Mouse (Mus musculus) heart, embryonic 15.5 days (tissue): ENCODE results near the gene Lamc2. TPM values are rescaled to one million over a fixed set of nuclear protein-coding genes. Genes with fewer than 3 reads are reported as not detected.

ENCODE experiments used
- ATAC-seq: fragments of 200-750 bp; cut with Nextera tagmentation; replicated peaks from 2 replicates; pipeline ENCODE4 v1.8.0; 2017; ENCODE audit warnings: low read depth, moderate TSS enrichment; ENCODE audit not compliant: insufficient number of reproducible peaks, insufficient read depth, low FRiP score
- H3K27ac ChIP-seq: fragments of 300-500 bp; sonication (generic); 2 replicates; pipeline ENCODE4 v1.5.1; 2015; ENCODE audit warnings: mild to moderate bottlenecking, inconsistent platforms
- H3K27me3 ChIP-seq: fragments of 300-500 bp; sonication (generic); 2 replicates; pipeline ENCODE4 v1.6.1; 2015; ENCODE audit warnings: inconsistent platforms
- H3K36me3 ChIP-seq: fragments of 300-500 bp; sonication (generic); 2 replicates; pipeline ENCODE4 v1.6.1; 2015; ENCODE audit warnings: mild to moderate bottlenecking, inconsistent platforms
- H3K4me1 ChIP-seq: fragments of 300-500 bp; sonication (generic); replicated peaks from 2 replicates; pipeline ENCODE4 v1.6.1; 2015; ENCODE audit warnings: inconsistent platforms
- H3K4me2 ChIP-seq: fragments of 300-500 bp; sonication (generic); 2 replicates; pipeline ENCODE4 v1.6.1; 2015; ENCODE audit warnings: inconsistent platforms, mild to moderate bottlenecking, moderate library complexity
- H3K4me3 ChIP-seq: fragments of 300-500 bp; sonication (generic); 2 replicates; pipeline ENCODE4 v1.5.1; 2015; ENCODE audit warnings: mild to moderate bottlenecking, inconsistent platforms
- H3K9ac ChIP-seq: fragments of 300-500 bp; sonication (generic); 2 replicates; pipeline ENCODE4 v1.6.1; 2015; ENCODE audit warnings: mild to moderate bottlenecking, inconsistent platforms
- H3K9me3 ChIP-seq: fragments of 300-500 bp; sonication (generic); replicated peaks from 2 replicates; pipeline ENCODE4 v1.6.1; 2016; ENCODE audit warnings: inconsistent platforms
- WGBS: fragments of 180-500 bp; shearing (Covaris S2); methylation state at CpG from one replicate; pipeline ENCODE4 v1.1.7; 2015; ENCODE audit warnings: mixed read lengths; 5-methylcytosine and 5-hydroxymethylcytosine counted together
- polyA plus RNA-seq: library from polyadenylated mRNA; unstranded; fragments of >200 nt; fragmentation: Nextera tagmentation; extraction: Ambion mirVana; gene quantifications from 2 replicates; pipeline ENCODE4 v1.2.1, GENCODE M21; 2015

Lamc2 gene
- polyA plus RNA-seq, 1 experiment from 2014 or later: 7.8 TPM

DNA sequence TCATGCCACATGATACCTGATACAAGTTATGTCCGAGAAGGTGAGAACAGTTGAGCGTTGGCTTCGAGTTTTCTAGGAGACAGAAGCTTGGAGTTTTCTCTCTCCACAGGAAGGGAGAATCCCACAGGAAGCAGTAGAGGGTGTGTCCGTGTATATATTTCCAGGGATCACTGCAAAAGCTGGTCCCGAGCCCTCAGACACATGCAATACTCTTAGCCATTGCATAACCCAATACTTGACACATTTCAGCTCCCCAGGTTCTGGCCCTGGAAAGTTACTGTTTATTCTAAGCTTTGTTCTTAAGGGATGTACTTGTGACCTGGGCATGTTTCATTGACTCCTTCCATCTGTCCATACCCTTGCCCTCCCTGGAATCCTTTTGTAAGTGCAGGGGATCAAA, 40.5 kb downstream of the Lamc2 start:
- H3K4me3 ChIP-seq: no peak overlapping the region
- 74% methylated on average over 5 of the region's 5 CpGs for WGBS
- H3K27me3 ChIP-seq: no peaks in the 10 kb centered on the region
- H3K36me3 ChIP-seq: peaks cover 3% of the 10 kb centered on the region; the same call in 1 of the 2 replicates
- no peak overlapping the region for H3K9ac ChIP-seq
- H3K27ac ChIP-seq: no peak overlapping the region
- no peaks in the 10 kb centered on the region for H3K9me3 ChIP-seq
- peaks cover 1% of the 10 kb centered on the region for H3K4me1 ChIP-seq
- H3K4me2 ChIP-seq: no peak overlapping the region
- no peak for ATAC-seq

DNA sequence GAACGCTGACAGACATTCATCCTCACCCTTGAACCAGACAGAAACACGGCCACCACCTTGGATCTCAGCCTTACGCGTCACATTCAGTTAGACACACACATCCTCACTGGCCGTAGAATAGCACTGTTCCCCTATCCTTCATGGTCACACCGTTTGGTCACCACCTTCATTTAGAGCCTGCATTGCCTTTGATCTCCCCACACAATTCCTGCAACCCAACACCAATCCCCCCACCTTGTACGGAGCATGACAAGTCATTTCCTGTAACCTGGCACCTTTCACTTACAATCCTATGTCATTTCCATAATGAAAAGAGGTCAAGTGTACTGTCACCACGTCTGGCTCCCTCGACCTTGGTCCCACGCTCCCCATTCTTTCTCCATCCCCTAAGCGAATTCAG, 42.2 kb downstream of the Lamc2 start:
- Histone ChIP-seq H3K4me2 (no peak overlapping the region), H3K27ac (no peak overlapping the region), H3K9me3 (no peaks in the 10 kb centered on the region), H3K27me3 (no peaks in the 10 kb centered on the region), H3K4me3 (no peak overlapping the region), H3K36me3 (no peaks in the 10 kb centered on the region), H3K4me1 (peaks cover 15% of the 10 kb centered on the region), H3K9ac (no peak overlapping the region)
- no peak for ATAC-seq
- 61% methylated on average over 11 of the region's 11 CpGs for WGBS

DNA sequence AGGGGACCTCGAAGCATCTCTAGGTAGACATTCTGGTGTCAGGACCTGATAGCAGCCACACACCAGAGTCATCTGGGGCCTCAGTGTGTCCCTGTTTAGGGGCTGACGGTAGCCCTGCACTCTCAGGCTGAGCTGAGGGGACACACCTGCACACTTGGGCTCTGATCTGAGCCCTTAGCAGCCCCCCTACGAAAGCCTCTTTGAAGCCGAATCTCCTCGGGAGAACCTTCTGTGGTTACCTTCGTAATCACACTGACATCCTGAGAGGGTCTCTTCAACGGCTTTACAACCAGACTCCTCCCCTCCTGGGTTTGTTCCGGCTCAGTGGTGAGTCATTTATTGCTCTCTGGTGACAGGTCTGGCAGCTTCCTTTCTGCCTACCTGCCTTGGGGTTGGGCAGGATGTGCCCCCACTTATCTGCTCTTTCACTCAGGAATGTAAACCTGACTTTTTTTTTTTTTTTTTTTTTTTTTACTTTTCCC, 45.5 kb downstream of the Lamc2 start:
- Histone ChIP-seq H3K4me3 (no peak overlapping the region), H3K36me3 (no peaks in the 10 kb centered on the region), H3K9ac (no peak overlapping the region), H3K9me3 (no peaks in the 10 kb centered on the region), H3K27me3 (no peaks in the 10 kb centered on the region), H3K27ac (no peak overlapping the region), H3K4me1 (peaks cover 31% of the 10 kb centered on the region), H3K4me2 (no peak overlapping the region)
- 20% methylated on average over 8 of the region's 8 CpGs for WGBS
- ATAC-seq: no peak

DNA sequence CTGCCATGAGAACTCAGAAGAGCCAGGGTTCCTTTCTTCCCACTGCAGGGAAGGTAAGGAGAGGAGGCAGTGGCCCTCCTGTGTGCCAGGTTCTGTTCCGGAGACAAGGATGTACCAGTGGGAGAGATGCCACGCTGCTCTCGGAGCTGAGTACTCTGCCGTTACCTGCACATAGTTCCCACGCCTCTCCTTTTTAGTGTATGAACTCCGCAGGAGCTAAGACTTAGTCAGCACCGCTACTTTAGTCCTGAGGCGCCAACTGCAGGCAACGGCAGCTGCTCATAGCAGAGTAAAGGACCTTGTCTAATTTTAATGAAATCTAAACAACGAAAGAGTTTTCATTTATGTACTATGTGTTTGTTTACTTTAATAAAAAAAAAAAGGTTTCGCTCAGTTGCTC, 46.0 kb downstream of the Lamc2 start:
- ATAC-seq: no peak
- peak overlapping the region; percentile 38; the same call in 1 of the 2 replicates for H3K27ac ChIP-seq
- no peak overlapping the region for H3K4me2 ChIP-seq
- H3K4me1 ChIP-seq: peaks cover 31% of the 10 kb centered on the region
- H3K36me3 ChIP-seq: no peaks in the 10 kb centered on the region
- no peak overlapping the region for H3K9ac ChIP-seq
- WGBS: 71% methylated on average over 11 of the region's 11 CpGs
- H3K4me3 ChIP-seq: no peak overlapping the region
- H3K27me3 ChIP-seq: no peaks in the 10 kb centered on the region
- H3K9me3 ChIP-seq: no peaks in the 10 kb centered on the region

DNA sequence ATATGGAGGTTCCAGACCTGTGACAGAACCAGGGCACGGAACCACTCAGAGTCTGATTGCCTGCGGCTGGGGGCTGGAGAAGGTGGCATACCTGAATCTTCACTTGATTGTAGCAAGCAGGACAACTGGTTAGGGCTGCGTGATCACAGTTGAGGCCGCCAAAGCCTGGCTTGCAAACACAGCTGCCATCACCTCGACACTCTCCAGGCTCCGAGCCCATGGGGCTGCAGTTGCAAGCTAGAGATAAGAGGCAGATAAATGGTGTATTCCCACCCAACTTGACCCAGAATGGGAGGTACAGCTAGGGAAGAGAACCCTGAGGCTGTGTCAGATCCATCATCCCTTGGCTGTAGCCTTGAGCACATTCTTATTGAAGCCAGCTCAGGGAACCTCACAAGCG, 46.6 kb downstream of the Lamc2 start:
- WGBS: 34% methylated on average over 7 of the region's 7 CpGs
- peak overlapping the region; percentile 38; the same call in 1 of the 2 replicates for H3K27ac ChIP-seq
- H3K9ac ChIP-seq: no peak overlapping the region
- H3K4me1 ChIP-seq: peaks cover 33% of the 10 kb centered on the region
- no peaks in the 10 kb centered on the region for H3K9me3 ChIP-seq
- 0 out of 2 replicates have a peak overlapping the region, but pooled peaks have one; percentile 11 for H3K4me2 ChIP-seq
- no peaks in the 10 kb centered on the region for H3K27me3 ChIP-seq
- 0 out of 2 replicates have a peak, but pooled peaks have one; percentile 11 for ATAC-seq
- H3K36me3 ChIP-seq: no peaks in the 10 kb centered on the region
- no peak overlapping the region for H3K4me3 ChIP-seq

DNA sequence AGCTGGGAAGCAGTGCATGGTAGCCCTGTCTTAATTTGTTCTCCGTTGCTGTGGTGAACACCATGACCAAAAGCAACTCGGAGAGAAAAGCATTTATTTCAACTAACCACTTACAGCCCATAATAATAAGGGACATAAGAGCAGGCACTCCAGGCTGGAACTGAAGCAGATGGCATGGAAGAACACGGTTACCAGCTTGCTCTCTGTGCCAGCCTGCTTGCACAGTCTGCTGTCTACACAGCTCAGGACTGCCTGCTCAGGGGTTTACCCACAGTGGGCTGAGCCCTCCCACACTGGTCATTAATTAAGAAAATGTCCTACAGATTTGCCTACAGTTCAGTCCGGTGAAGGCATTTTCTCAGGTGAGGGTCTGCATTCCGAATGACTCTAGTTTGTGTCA, 47.8 kb downstream of the Lamc2 start:
- no peaks in the 10 kb centered on the region for H3K27me3 ChIP-seq
- no peaks in the 10 kb centered on the region for H3K36me3 ChIP-seq
- H3K9me3 ChIP-seq: no peaks in the 10 kb centered on the region
- peaks cover 45% of the 10 kb centered on the region for H3K4me1 ChIP-seq
- no peak overlapping the region for H3K4me2 ChIP-seq
- no peak overlapping the region for H3K4me3 ChIP-seq
- no peak overlapping the region for H3K27ac ChIP-seq
- 78% methylated on average over 5 of the region's 5 CpGs for WGBS
- no peak overlapping the region for H3K9ac ChIP-seq
- ATAC-seq: no peak

DNA sequence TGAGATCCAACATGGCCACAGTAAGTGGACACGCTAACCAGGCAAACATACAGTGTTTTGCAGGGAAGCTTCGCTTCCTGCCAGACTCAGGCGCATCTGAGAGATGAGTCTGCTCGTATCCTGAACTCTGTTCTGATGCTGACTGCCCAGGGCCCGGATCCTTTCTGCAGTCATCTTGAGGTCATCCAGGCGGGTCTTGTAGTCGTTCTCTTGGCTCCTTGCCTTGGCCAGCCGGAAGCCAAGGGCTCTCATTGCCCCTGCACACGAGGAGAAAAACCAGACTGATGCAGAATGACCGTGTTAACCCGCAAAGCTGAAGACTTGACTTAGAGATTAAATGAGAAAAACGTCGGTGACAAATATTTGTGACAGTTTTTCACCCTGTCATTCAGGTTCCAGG, 49.6 kb downstream of the Lamc2 start:
- 54% methylated on average over 13 of the region's 13 CpGs for WGBS
- Histone ChIP-seq H3K27me3 (no peaks in the 10 kb centered on the region), H3K4me2 (no peak overlapping the region), H3K36me3 (no peaks in the 10 kb centered on the region), H3K4me3 (no peak overlapping the region), H3K27ac (no peak overlapping the region), H3K4me1 (peaks cover 50% of the 10 kb centered on the region), H3K9ac (no peak overlapping the region), H3K9me3 (no peaks in the 10 kb centered on the region)
- no peak for ATAC-seq

DNA sequence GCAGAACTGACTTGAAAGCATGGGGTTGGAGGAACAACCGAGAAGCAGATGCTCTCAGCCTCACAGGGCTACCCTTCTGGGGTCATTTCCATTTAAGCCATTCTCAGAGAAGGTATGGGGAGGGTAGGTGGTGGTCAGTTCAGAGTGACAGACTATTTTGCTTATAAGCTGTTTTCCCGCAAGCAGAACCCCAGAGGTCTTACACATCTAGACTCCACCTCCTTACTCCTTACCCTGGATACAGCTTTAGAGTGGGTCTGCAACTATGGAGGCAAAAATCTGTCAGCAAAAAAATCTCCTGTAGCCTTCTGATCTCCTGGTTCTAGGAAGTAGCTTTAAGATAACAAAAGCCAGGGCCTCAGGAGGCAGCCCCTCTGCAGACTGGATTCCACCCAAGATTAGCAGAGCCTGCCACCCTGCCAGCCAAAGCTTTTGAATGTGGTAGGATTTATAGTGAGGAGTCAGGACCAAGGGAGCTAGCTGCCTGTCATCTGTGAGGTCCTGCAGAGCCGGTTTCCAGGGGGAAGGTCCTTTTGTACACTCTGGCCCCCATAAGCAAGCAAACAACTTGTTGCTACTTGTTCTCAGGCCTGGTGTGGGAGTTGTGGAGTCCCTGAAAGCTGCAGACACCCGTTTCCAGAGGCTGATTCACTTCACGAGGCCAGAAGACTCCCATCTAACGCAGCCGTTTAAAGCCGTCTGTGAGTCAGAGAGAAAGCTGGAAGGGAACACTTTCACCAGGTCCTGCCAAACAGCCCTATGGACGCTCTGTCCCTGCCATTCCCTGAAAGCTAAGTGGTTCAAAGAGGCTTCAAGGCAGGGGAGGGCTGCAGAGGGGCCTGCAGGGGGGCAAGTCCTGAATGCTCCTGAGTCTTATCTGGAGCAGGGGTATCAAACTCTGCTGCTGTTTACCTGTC, 52.1 kb downstream of the Lamc2 start:
- no peak overlapping the region for H3K4me2 ChIP-seq
- ATAC-seq: peak; percentile 37; the same call in 1 of the 2 replicates
- peak overlapping the region; percentile 7; the same call in 1 of the 2 replicates for H3K9ac ChIP-seq
- WGBS: 17% methylated on average over 9 of the region's 9 CpGs
- H3K9me3 ChIP-seq: no peaks in the 10 kb centered on the region
- H3K27ac ChIP-seq: peak overlapping the region; percentile 89
- no peaks in the 10 kb centered on the region for H3K27me3 ChIP-seq
- no peaks in the 10 kb centered on the region for H3K36me3 ChIP-seq
- peaks cover 51% of the 10 kb centered on the region for H3K4me1 ChIP-seq
- no peak overlapping the region for H3K4me3 ChIP-seq

DNA sequence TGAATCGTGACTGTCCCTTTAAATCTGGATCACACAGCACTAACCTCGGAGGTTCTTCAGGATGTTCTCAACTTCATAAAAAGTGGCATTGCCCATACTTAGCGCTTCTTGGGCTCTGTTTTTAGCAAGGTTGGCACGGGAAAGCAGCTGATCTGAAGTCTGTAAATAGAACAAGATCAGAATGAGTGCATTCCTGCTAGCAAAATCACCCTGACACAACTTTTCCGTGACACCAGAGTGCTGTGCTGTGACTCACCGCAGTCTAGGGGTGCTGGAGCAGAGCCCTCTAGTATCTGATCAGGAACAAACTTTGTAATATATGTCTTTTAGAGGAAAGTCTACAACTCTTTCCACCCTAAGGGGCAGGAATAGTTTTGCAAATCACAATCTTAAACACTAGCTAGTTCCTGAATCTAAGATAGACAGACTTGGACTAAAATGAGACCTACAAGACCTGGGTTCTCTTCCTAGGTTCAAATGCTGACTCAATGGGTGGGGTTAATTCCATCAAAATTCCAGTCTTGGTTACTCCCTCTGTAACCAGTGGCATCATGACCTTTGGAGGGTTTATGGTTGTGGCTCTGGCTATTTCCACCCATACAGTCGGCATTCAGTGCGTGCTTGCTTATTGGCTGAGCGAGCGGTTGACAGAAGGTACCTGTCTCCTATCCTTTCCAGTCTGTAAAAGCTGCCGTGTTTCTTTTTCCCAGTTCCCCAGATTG, 56.1 kb downstream of the Lamc2 start:
- H3K9ac ChIP-seq: no peak overlapping the region
- peaks cover 51% of the 10 kb centered on the region for H3K4me1 ChIP-seq
- WGBS: 57% methylated on average over 11 of the region's 11 CpGs
- H3K27ac ChIP-seq: peak overlapping the region; percentile 73
- no peaks in the 10 kb centered on the region for H3K36me3 ChIP-seq
- peak; percentile 72 for ATAC-seq
- no peaks in the 10 kb centered on the region for H3K27me3 ChIP-seq
- 0 out of 2 replicates have a peak overlapping the region, but pooled peaks have one; percentile 3 for H3K4me2 ChIP-seq
- no peak overlapping the region for H3K4me3 ChIP-seq
- H3K9me3 ChIP-seq: no peaks in the 10 kb centered on the region

DNA sequence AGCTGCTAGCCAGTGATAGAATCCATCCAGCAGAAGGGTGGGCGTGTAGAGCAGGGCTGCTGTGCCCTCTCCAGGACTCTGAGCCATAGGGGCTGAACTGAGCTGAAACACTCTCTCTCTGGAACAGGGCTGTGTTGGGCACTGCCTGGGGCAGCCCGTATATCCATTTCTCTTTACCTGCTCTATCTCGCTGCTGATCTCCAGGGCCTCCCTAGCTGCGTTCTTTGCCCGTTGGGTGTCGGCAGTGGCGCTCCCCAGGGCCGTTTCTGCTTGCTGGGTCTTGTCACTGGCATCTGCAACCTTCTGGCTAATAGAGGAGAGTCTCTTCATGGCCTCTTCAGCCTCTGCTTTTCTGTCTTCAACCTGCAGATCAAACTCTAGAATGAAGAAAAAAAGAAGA, 57.5 kb downstream of the Lamc2 start:
- Histone ChIP-seq H3K4me1 (peaks cover 40% of the 10 kb centered on the region), H3K4me2 (no peak overlapping the region), H3K36me3 (no peaks in the 10 kb centered on the region), H3K27ac (0 out of 2 replicates have a peak overlapping the region, but pooled peaks have one; percentile 20), H3K4me3 (no peak overlapping the region), H3K9me3 (no peaks in the 10 kb centered on the region), H3K9ac (0 out of 2 replicates have a peak overlapping the region, but pooled peaks have one; percentile 6), H3K27me3 (no peaks in the 10 kb centered on the region)
- no peak for ATAC-seq
- WGBS: 68% methylated on average over 8 of the region's 8 CpGs

DNA sequence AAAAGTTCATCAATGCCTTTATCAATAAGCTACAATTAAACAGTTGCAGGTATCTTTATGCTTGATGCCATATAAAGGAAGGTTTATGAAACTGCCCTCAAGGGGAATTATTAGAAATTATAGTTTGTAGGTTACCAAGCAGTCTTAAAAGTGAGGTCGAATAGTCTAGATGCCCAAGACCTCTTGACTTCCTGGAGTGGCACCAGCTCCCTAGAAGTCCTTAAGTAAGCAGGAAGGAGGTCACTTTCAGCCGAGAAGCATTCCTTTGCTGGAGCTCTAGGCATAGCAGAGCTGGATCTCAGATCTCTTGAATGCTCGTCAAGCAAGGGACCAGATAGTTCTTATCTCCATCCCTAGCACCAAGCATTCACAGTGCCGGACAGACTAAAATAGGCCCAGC, 58.6 kb downstream of the Lamc2 start:
- Histone ChIP-seq H3K9ac (no peak overlapping the region), H3K36me3 (no peaks in the 10 kb centered on the region), H3K4me3 (no peak overlapping the region), H3K27ac (peak overlapping the region; percentile 11; the same call in 1 of the 2 replicates), H3K27me3 (no peaks in the 10 kb centered on the region), H3K4me1 (peaks cover 32% of the 10 kb centered on the region), H3K9me3 (no peaks in the 10 kb centered on the region), H3K4me2 (no peak overlapping the region)
- 43% methylated on average over 4 of the region's 4 CpGs for WGBS
- ATAC-seq: no peak
